Mouse (Mus musculus) limb, embryonic 11.5 days (tissue): Measurements from ENCODE around the gene Ms4a6d. TPM values are rescaled to one million over a fixed set of nuclear protein-coding genes. Genes with fewer than 3 reads are reported as not detected.

Experiments
- ATAC-seq: fragments of 200-750 bp; cut with Nextera tagmentation; 2 replicates; pipeline ENCODE4 v1.8.0; 2017; ENCODE audit warnings: low read depth; ENCODE audit not compliant: insufficient number of reproducible peaks, low FRiP score, low TSS enrichment
- DNase-seq: peaks from one replicate; pipeline ENCODE4 v3.0.0-alpha.2; 2015; ENCODE audit warnings: low spot score
- H3K27ac ChIP-seq: fragments of 300-500 bp; sonication (generic); replicated peaks from 2 replicates; pipeline ENCODE4 v1.5.1; 2014; ENCODE audit warnings: low read depth, mild to moderate bottlenecking, low read length
- H3K27me3 ChIP-seq: fragments of 300-500 bp; sonication (generic); 2 replicates; pipeline ENCODE4 v1.6.1; 2014; ENCODE audit warnings: mild to moderate bottlenecking, low read length, mixed read lengths; ENCODE audit not compliant: control insufficient read depth, insufficient read depth
- H3K36me3 ChIP-seq: fragments of 300-500 bp; sonication (generic); 2 replicates; pipeline ENCODE4 v1.6.1; 2014; ENCODE audit warnings: mild to moderate bottlenecking, low read length, moderate library complexity, mixed read lengths; ENCODE audit not compliant: control insufficient read depth, insufficient read depth
- H3K4me1 ChIP-seq: fragments of 300-500 bp; sonication (generic); 2 replicates; pipeline ENCODE4 v1.6.1; 2014; ENCODE audit warnings: low read length, mixed read lengths; ENCODE audit not compliant: control insufficient read depth, insufficient read depth
- H3K4me2 ChIP-seq: fragments of 300-500 bp; sonication (generic); 2 replicates; pipeline ENCODE4 v1.6.1; 2014; ENCODE audit warnings: low read depth, mild to moderate bottlenecking, moderate library complexity; ENCODE audit not compliant: severe bottlenecking
- H3K4me3 ChIP-seq: fragments of 300-500 bp; sonication (generic); 2 replicates; pipeline ENCODE4 v1.5.1; 2014; ENCODE audit warnings: low read depth, low read length
- H3K9ac ChIP-seq: fragments of 300-500 bp; sonication (generic); 2 replicates; pipeline ENCODE4 v1.6.1; 2014; ENCODE audit warnings: mild to moderate bottlenecking, low read length
- H3K9me3 ChIP-seq: fragments of 300-500 bp; sonication (generic); 2 replicates; pipeline ENCODE4 v1.6.1; 2016; ENCODE audit warnings: low read length; ENCODE audit not compliant: control insufficient read depth
- WGBS: fragments of 180-500 bp; shearing (Covaris S2); extraction: QIAGEN DNeasy Blood & Tissue Kit; methylation state at CpG from one replicate; pipeline ENCODE4 v1.1.7; 2014; 5-methylcytosine and 5-hydroxymethylcytosine counted together
- polyA plus RNA-seq: library from polyadenylated mRNA; unstranded; fragments of >200 nt; fragmentation: Nextera tagmentation; extraction: Ambion mirVana; gene quantifications from 2 replicates; pipeline ENCODE4 v1.2.1, GENCODE M21; 2014

Gene Ms4a6d
- polyA plus RNA-seq, result 0.85 and 1.4 TPM in 2 replicates

GRCm38 (mm10) chr19:11604603-11605002 lies at the start of gene Ms4a6d:
Gene Ms4a6d (minus strand): TSS chr19:11604849.
- DNase-seq, result no peak
- no peak within 1 kb of the TSS for H3K4me3 ChIP-seq
- H3K9me3 ChIP-seq, result no peaks in the 10 kb centered on the region
- 91% methylated on average over 2 of the region's 2 CpGs for WGBS
- H3K27ac ChIP-seq, result no peak within 1 kb of the TSS
- no peak for ATAC-seq
- no peak within 1 kb of the TSS for H3K4me2 ChIP-seq
- no peaks in the 10 kb centered on the region for H3K4me1 ChIP-seq
- H3K27me3 ChIP-seq, result no peaks in the 10 kb centered on the region
- H3K9ac ChIP-seq, result no peak within 1 kb of the TSS
- H3K36me3 ChIP-seq, result no peaks in the 10 kb centered on the region

- WGBS, result 90% methylated on average over 4 of the region's 4 CpGs
- ATAC-seq (no peak), DNase-seq (no peak)
- Histone ChIP-seq H3K9me3 (no peaks in the 10 kb centered on the region), H3K4me2 (no peak overlapping the region), H3K36me3 (no peaks in the 10 kb centered on the region), H3K27me3 (no peaks in the 10 kb centered on the region), H3K27ac (no peak overlapping the region), H3K9ac (no peak overlapping the region), H3K4me1 (no peaks in the 10 kb centered on the region), H3K4me3 (no peak overlapping the region)
Measured at GRCm38 (mm10) chr19:11649564-11649963, 44.9 kb upstream of the Ms4a6d start.

GRCm38 (mm10) chr19:11646166-11646565 lies 41.5 kb upstream of the Ms4a6d start:
- 81% methylated on average over 3 of the region's 3 CpGs for WGBS
- Histone ChIP-seq H3K27me3 (no peaks in the 10 kb centered on the region), H3K9ac (no peak overlapping the region), H3K36me3 (no peaks in the 10 kb centered on the region), H3K9me3 (no peaks in the 10 kb centered on the region), H3K27ac (no peak overlapping the region), H3K4me3 (no peak overlapping the region), H3K4me2 (no peak overlapping the region), H3K4me1 (no peaks in the 10 kb centered on the region)
- no peak for ATAC-seq
- no peak for DNase-seq

- WGBS, result 62% methylated on average over 1 of the region's 1 CpGs
Measured at GRCm38 (mm10) chr19:11640732-11641131, 36.1 kb upstream of the Ms4a6d start, which contains the start of gene Ms4a3. Gene Ms4a3 (minus strand): TSS chr19:11640851.

GRCm38 (mm10) chr19:11639038-11639437 lies 34.4 kb upstream of the Ms4a6d start:
- H3K9me3 ChIP-seq, result no peaks in the 10 kb centered on the region
- H3K27ac ChIP-seq, result no peak overlapping the region
- H3K36me3 ChIP-seq, result no peaks in the 10 kb centered on the region
- no peaks in the 10 kb centered on the region for H3K4me1 ChIP-seq
- H3K4me3 ChIP-seq, result no peak overlapping the region
- WGBS, result 81% methylated on average over 4 of the region's 4 CpGs
- no peak for ATAC-seq
- no peaks in the 10 kb centered on the region for H3K27me3 ChIP-seq
- H3K9ac ChIP-seq, result no peak overlapping the region
- DNase-seq, result no peak
- no peak overlapping the region for H3K4me2 ChIP-seq

More at GRCm38 (mm10) chr19:11640732-11641131, 36.1 kb upstream of the Ms4a6d start, which contains the start of gene Ms4a3:
- Histone ChIP-seq H3K27me3 (no peaks in the 10 kb centered on the region), H3K9ac (no peak within 1 kb of the TSS), H3K27ac (no peak within 1 kb of the TSS), H3K9me3 (no peaks in the 10 kb centered on the region), H3K36me3 (no peaks in the 10 kb centered on the region), H3K4me1 (no peaks in the 10 kb centered on the region), H3K4me2 (no peak within 1 kb of the TSS), H3K4me3 (no peak within 1 kb of the TSS)
- ATAC-seq (no peak), DNase-seq (no peak)

- Histone ChIP-seq H3K4me2 (no peak overlapping the region), H3K9ac (no peak overlapping the region), H3K27me3 (no peaks in the 10 kb centered on the region), H3K9me3 (no peaks in the 10 kb centered on the region), H3K4me1 (no peaks in the 10 kb centered on the region), H3K4me3 (no peak overlapping the region), H3K27ac (no peak overlapping the region), H3K36me3 (no peaks in the 10 kb centered on the region)
- DNase-seq (no peak), ATAC-seq (no peak)
- WGBS, result 84% methylated on average over 5 of the region's 5 CpGs
Measured at GRCm38 (mm10) chr19:11635572-11635971, 30.9 kb upstream of the Ms4a6d start.

GRCm38 (mm10) chr19:11634330-11634729 lies 29.7 kb upstream of the Ms4a6d start:
- ATAC-seq (no peak), DNase-seq (no peak)
- 94% methylated on average over 2 of the region's 2 CpGs for WGBS
- Histone ChIP-seq H3K9me3 (no peaks in the 10 kb centered on the region), H3K4me3 (no peak overlapping the region), H3K27me3 (no peaks in the 10 kb centered on the region), H3K4me1 (no peaks in the 10 kb centered on the region), H3K4me2 (no peak overlapping the region), H3K36me3 (no peaks in the 10 kb centered on the region), H3K27ac (no peak overlapping the region), H3K9ac (no peak overlapping the region)

- H3K9ac ChIP-seq, result no peak overlapping the region
- H3K36me3 ChIP-seq, result no peaks in the 10 kb centered on the region
- H3K27ac ChIP-seq, result no peak overlapping the region
- no peaks in the 10 kb centered on the region for H3K4me1 ChIP-seq
- H3K4me2 ChIP-seq, result no peak overlapping the region
- ATAC-seq (no peak), DNase-seq (no peak)
- 92% methylated on average over 1 of the region's 1 CpGs for WGBS
- H3K9me3 ChIP-seq, result no peaks in the 10 kb centered on the region
- no peak overlapping the region for H3K4me3 ChIP-seq
- H3K27me3 ChIP-seq, result no peaks in the 10 kb centered on the region
Measured at GRCm38 (mm10) chr19:11633732-11634131, 29.1 kb upstream of the Ms4a6d start.

GRCm38 (mm10) chr19:11625231-11625630 lies 20.6 kb upstream of the Ms4a6d start:
- no peak overlapping the region for H3K9ac ChIP-seq
- no peaks in the 10 kb centered on the region for H3K4me1 ChIP-seq
- H3K27me3 ChIP-seq, result no peaks in the 10 kb centered on the region
- 72% methylated on average over 5 of the region's 5 CpGs for WGBS
- no peak for DNase-seq
- no peaks in the 10 kb centered on the region for H3K36me3 ChIP-seq
- ATAC-seq, result no peak
- H3K4me3 ChIP-seq, result no peak overlapping the region
- no peak overlapping the region for H3K4me2 ChIP-seq
- H3K9me3 ChIP-seq, result no peaks in the 10 kb centered on the region
- no peak overlapping the region for H3K27ac ChIP-seq
